9 mouse cellular contexts compared by ENCODE assay signal in genomic region chr10:116727702-116728298, GRCm38 (mm10).
DNase-seq lines count a peak whose midpoint lies in the region; ATAC-seq and TF ChIP-seq lines count a peak whose summit lies in the region.
"Had no signal": no experiment of that assay in that cellular context is flagged by ENCODE, and none has a peak within 500 bp of the region (broad histone marks: within the 10 kb centered on the region; RNA-seq: fewer than 3 reads in every experiment).

No protein-coding gene starts in this region.

- 12% methylated on average over 14 of the region's 14 CpGs for WGBS in heart, embryonic 11.5 days (ENCODE audit: insufficient replicate concordance)
- WGBS in liver, embryonic 16.5 days (ENCODE audit: insufficient replicate concordance), result 28% methylated on average over 14 of the region's 14 CpGs

- no peaks in the 10 kb centered on the region for H3K27me3 ChIP-seq in heart, embryonic 11.5 days (ENCODE audit: control insufficient read depth, insufficient read depth, low read length)
- no peaks in the 10 kb centered on the region for H3K27me3 ChIP-seq in ES-Bruce4 (ENCODE audit: control insufficient read depth, insufficient read depth, low read length, poor library complexity, severe bottlenecking)
- H3K27me3 ChIP-seq in liver, embryonic 16.5 days (ENCODE audit: control insufficient read depth, insufficient read depth, low read depth, low read length), result no peaks in the 10 kb centered on the region

- no peaks in the 10 kb centered on the region for H3K36me3 ChIP-seq in heart, embryonic 11.5 days (ENCODE audit: control insufficient read depth, insufficient read depth, low read length)
- no peaks in the 10 kb centered on the region for H3K36me3 ChIP-seq in ES-Bruce4 (ENCODE audit: control insufficient read depth, insufficient read depth, low read length, poor library complexity, severe bottlenecking)
- H3K36me3 ChIP-seq in liver, embryonic 16.5 days (ENCODE audit: control insufficient read depth, insufficient read depth), result no peaks in the 10 kb centered on the region

- peak overlapping the region; percentile 35; the same call in 1 of the 2 replicates for H3K9ac ChIP-seq in heart, embryonic 11.5 days (ENCODE audit: low read depth, low read length)
- H3K9ac ChIP-seq in ES-Bruce4 (ENCODE audit: low read depth, poor library complexity, severe bottlenecking), result peak overlapping the region; percentile 12; the same call in 1 of the 2 replicates
- H3K9ac ChIP-seq in liver, embryonic 16.5 days (ENCODE audit: low read depth, low read length), result no peak overlapping the region

- TF ChIP-seq POLR2A in ES-Bruce4 (IDR thresholded peaks at IDR 0.05; ENCODE audit: insufficient read depth, low read length), result no peak

- H3K4me3 ChIP-seq in heart, embryonic 11.5 days (ENCODE audit: low read depth, low read length), result peak overlapping the region; percentile 6
- H3K4me3 ChIP-seq in ES-Bruce4 (ENCODE audit: low read depth, low read length), result no peak overlapping the region
- no peak overlapping the region for H3K4me3 ChIP-seq in liver, embryonic 16.5 days (ENCODE audit: low read depth, low read length)

- peak; percentile 42; the same call in 1 of the 2 replicates for ATAC-seq in heart, embryonic 11.5 days (replicated peaks; ENCODE audit: insufficient number of reproducible peaks, low FRiP score, low TSS enrichment)
- peak; percentile 16; the same call in 1 of the 2 replicates for ATAC-seq in granulocyte monocyte progenitor cell, adult 5-6 weeks (replicated peaks; ENCODE audit: poor library complexity, severe bottlenecking)
- no peak for ATAC-seq in liver, embryonic 16.5 days (ENCODE audit: low read depth)

- no peaks in the 10 kb centered on the region for H3K9me3 ChIP-seq in heart, embryonic 11.5 days (replicated peaks; ENCODE audit: control insufficient read depth, low read length)
- no peaks in the 10 kb centered on the region for H3K9me3 ChIP-seq in ES-Bruce4 (replicated peaks; ENCODE audit: control insufficient read depth, insufficient read depth, low read length, poor library complexity, severe bottlenecking)
- H3K9me3 ChIP-seq in liver, embryonic 16.5 days (replicated peaks; ENCODE audit: control insufficient read depth, low read length), result no peaks in the 10 kb centered on the region

- DNase-seq in heart, adult 18-20 months, result no peak
- DNase-seq in adrenal gland, adult 18-20 months (ENCODE audit: low spot score in 2 of 2), result no peak
- DNase-seq in cerebellum, postnatal 4 days (ENCODE audit: low spot score in 2 of 2), result no peak
- no peak for DNase-seq in cerebellum, postnatal 10 days
- DNase-seq: kidney, postnatal 36 days had no signal

- H3K4me2 ChIP-seq in heart, embryonic 11.5 days, result peak overlapping the region; percentile 55
- H3K4me2 ChIP-seq in liver, embryonic 16.5 days (ENCODE audit: low read depth, low read length), result peak overlapping the region; percentile 24; the same call in 1 of the 2 replicates

- 0 out of 2 replicates have a peak, but pooled peaks cover 9% of the 10 kb centered on the region for H3K4me1 ChIP-seq in heart, embryonic 11.5 days (ENCODE audit: control insufficient read depth, insufficient read depth, low read length)
- H3K4me1 ChIP-seq in ES-Bruce4 (ENCODE audit: control insufficient read depth, insufficient read depth, low read length), result no peaks in the 10 kb centered on the region
- no peaks in the 10 kb centered on the region for H3K4me1 ChIP-seq in liver, embryonic 16.5 days (ENCODE audit: control insufficient read depth, low read depth, low read length)

- no peak for TF ChIP-seq EP300 in ES-Bruce4 (IDR thresholded peaks at IDR 0.05; ENCODE audit: insufficient read depth, low read depth, low read length)

- peak overlapping the region; percentile 41 for H3K27ac ChIP-seq in heart, embryonic 11.5 days (ENCODE audit: low read depth, low read length)
- no peak overlapping the region for H3K27ac ChIP-seq in ES-Bruce4 (ENCODE audit: insufficient read depth, low read length)
- H3K27ac ChIP-seq in liver, embryonic 16.5 days (ENCODE audit: low read length), result no peak overlapping the region

- TF ChIP-seq CTCF in ES-Bruce4 (IDR thresholded peaks at IDR 0.05; ENCODE audit: low read depth, low read length), result no peak
